Mouse (Mus musculus) left cerebral cortex, postnatal 14 days (tissue): ENCODE results near the gene Relch. TPM values are rescaled to one million over a fixed set of nuclear protein-coding genes. Genes with fewer than 3 reads are reported as not detected.
A peak's percentile ranks its signal among the peaks of the same experiment; 100 is the strongest.

Experiments used
- DNase-seq, 2 experiments: peaks; one replicate each; pipeline ENCODE4 v3.0.0; 2021 to 2022; ENCODE audit warnings: low spot score in 2 of 2, mixed read lengths in 1 of 2
- intact Hi-C: fragments of 180-260 bp; cut with DNase I; formaldehyde crosslinking; loops from one replicate; pipeline ENCODE4 v1.15.1; 2025
- total RNA-seq, 2 experiments: library from RNA; stranded (reverse); gene quantifications; 2 replicates each; pipeline ENCODE4 v1.2.3; 2021

Relch gene
- total RNA-seq, 2 experiments from 2014 or later: 102 to 103 TPM

DNA sequence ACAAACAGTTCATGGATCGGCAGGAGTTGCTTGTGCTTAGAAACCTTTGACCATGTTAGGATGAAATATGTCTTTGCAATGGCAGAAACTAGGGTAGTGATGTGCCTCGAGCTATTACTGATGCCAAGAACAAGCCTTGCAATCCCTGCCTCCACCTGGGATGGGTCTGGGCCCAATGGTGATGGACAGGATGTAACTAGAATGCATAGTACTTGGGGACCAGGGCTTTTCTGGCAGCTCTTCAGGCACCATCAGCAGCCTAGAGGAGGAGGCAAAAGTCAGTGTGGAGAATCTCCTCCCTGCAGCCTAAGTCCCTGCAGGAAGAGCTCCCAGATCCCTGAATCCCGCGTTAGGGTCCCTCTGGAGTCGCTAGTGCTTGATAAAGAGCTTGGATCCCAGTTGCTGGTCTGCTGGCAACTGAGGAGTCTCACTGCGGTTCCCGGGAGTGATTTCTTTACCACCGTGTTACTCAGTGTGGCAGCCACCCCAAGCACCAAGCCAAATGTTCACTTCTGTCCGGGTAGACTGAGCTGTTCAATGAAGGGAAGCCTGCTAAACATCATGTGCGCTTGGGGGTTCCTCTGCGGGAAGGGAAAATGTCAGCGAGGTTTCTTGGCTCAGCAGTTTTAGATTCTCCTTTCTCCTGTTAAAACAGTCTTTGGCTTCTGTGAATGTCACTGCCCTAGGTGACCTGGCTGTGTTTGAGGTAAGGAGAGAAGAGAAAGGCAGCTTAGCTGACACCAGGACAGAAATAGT is 117.9 kb downstream of the Relch start:
- intact Hi-C loops: loop anchor here (2.0 kb wide), 1 partner anchor 209 kb away; the partner anchor contains the start of gene Zcchc2
- DNase-seq: peak in 1 of 2 experiments; percentile 9

- intact Hi-C loops: no loop called here
- DNase-seq: no peak
These were observed 120.8 kb downstream of the Relch start for GRCm38 (mm10) chr1:105784257-105785016.

DNA sequence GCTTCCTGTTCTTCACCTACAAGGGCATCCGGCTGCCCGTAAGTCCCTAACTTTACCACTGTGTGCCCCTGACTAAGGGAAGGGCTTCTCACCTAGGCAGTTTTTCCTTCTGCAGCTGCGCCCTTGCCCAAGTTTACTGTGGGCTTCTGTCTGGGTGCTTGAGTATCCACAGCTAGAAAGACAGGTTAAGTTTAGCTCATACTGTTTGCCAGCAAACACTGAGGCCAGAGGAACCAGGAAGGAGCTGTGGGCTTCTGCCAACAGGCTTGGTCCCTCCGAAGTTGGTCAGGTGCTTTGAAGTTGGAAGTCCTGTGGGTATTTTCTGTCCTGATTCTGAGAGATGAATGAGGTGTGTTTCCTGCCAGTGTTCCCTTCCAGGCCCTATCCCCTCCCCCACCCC is 121.5 kb downstream of the Relch start:
- no peak for DNase-seq
- intact Hi-C loops: no loop called here

DNA sequence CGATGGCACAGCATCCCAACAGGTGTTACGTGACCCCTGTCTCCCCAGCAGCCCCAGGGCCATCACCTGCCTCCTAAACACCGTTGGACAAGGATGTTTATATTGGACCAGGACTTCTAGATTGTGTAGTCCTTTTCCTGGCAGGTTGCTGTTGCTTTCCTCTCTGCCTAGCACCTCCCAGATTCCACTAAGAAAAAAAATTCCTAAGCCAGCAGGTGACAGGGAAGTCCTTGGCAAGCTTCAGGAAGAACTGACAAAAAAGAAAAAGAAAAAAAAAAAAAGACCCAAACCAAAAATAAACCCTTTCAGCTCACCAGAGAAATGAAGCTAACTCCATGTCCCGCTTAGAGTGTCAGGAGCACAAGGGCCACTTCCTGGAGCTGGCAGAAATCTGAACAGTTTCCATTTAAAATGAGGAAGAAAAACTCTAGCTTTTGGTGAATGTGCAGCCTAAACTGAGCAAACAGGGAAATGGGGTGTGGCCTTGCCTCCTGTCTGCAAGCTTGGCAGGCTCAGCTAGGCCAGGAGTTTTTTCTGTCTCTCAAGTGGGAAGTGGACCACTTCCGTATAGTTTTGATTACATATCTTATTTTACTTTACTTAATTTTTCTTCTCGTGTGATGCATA is 123.2 kb downstream of the Relch start:
- intact Hi-C loops: no loop called here
- peak in 1 of 2 experiments; percentile 26 for DNase-seq

- no peak for DNase-seq
- intact Hi-C loops: no loop called here
These were observed 126.4 kb downstream of the Relch start for GRCm38 (mm10) chr1:105790103-105790502.

- intact Hi-C loops: no loop called here
- DNase-seq: no peak
These were observed 131.0 kb downstream of the Relch start for GRCm38 (mm10) chr1:105794670-105795069.

DNA sequence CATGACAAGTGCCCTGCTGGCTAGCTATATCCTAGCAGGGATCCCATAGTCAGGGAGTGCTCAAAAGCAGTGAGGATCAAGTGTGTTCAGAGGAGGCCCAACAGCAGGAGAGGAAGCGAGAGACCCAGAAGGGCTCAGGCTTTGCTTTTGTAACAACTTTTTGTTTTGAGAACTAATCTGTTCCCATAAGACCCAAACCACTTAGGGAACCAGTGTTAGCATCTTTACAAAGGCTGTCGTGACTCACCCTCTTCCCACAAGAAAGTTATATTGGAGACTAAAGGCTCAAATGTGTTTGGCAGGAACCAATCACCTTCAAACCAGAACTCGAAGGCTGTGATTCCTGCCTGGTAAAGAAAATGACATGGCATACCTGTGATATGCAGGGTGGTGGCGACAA is 132.0 kb downstream of the Relch start:
- intact Hi-C loops: no loop called here

GRCm38 (mm10) chr1:105800570-105800969 is 136.9 kb downstream of the Relch start:
- intact Hi-C loops: no loop called here

More for the DNA sequence above, 132.0 kb downstream of the Relch start:
- no peak for DNase-seq

GRCm38 (mm10) chr1:105801252-105801651 is 137.6 kb downstream of the Relch start:
- DNase-seq: no peak
- intact Hi-C loops: no loop called here

More at GRCm38 (mm10) chr1:105800570-105800969, 136.9 kb downstream of the Relch start:
- DNase-seq: no peak

DNA sequence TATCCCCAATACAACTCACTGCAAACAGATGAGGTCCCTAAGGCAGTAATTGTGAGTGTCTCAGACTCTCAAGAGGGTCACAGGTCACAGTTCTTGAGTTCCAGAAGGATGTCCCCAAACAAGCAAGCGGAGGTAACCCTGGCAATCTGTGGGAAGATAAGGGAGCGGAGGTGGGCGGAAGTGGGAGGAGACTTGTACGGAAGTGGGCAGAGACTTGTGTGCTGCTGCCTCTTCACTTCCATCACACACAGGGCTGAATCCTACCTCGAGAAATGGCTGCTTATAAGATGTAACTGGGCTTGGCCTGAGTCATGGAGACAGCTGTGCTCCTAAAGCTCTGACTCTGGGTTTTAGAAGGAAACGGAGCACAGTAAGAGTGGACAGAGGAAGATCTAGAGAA is 139.3 kb downstream of the Relch start:
- DNase-seq: no peak
- intact Hi-C loops: no loop called here

- no peak for DNase-seq
- intact Hi-C loops: no loop called here
These were observed 140.6 kb downstream of the Relch start for GRCm38 (mm10) chr1:105804285-105804684.

Other genes starting within 250 kb of the Relch start
- gene Pign, start 184 bp upstream of the Relch start, total RNA-seq: 10 to 100 TPM; 14.0 to 15.6 TPM
- gene Tnfrsf11a, start 116.9 kb downstream of the Relch start, total RNA-seq: 1 to 10 TPM; 7.4 to 8.9 TPM